Mouse (Mus musculus): ENCODE results near the gene Ppm1l.

GRCm38 (mm10) chr3:69283085-69283847 is 33.4 kb upstream of the Ppm1l start:
- TF ChIP-seq MYOD1 (IDR thresholded peaks at IDR 0.05; ENCODE audit: control insufficient read depth in 1 of 3, insufficient read length in 2 of 3, low read depth in 2 of 3) (no peak), E2F4 (IDR thresholded peaks at IDR 0.05; ENCODE audit: insufficient read depth) (no peak)

Data from myocyte (in vitro differentiated cells).